Mouse (Mus musculus) heart, embryonic 16.5 days (tissue): Measurements from ENCODE around the gene Tm9sf1. TPM values are rescaled to one million over a fixed set of nuclear protein-coding genes. Genes with fewer than 3 reads are reported as not detected.

ENCODE experiments used
- ATAC-seq: fragments of 200-750 bp; cut with Nextera tagmentation; replicated peaks from 2 replicates; pipeline ENCODE4 v1.8.0; 2017; ENCODE audit warnings: moderate number of reproducible peaks; ENCODE audit not compliant: insufficient read depth, low FRiP score; ENCODE audit errors: extremely low read depth
- H3K27ac ChIP-seq: fragments of 300-500 bp; sonication (generic); 2 replicates; pipeline ENCODE4 v1.5.1; 2014; ENCODE audit warnings: mild to moderate bottlenecking, low read length, control low read depth, moderate library complexity
- H3K27me3 ChIP-seq: fragments of 300-500 bp; sonication (generic); 2 replicates; pipeline ENCODE4 v1.6.1; 2014; ENCODE audit warnings: low read length, mixed read lengths; ENCODE audit not compliant: control insufficient read depth, insufficient read depth
- H3K36me3 ChIP-seq: fragments of 300-500 bp; sonication (generic); 2 replicates; pipeline ENCODE4 v1.6.1; 2014; ENCODE audit not compliant: control insufficient read depth, insufficient read depth
- H3K4me1 ChIP-seq: fragments of 300-500 bp; sonication (generic); 2 replicates; pipeline ENCODE4 v1.6.1; 2014; ENCODE audit warnings: low read length, mixed read lengths; ENCODE audit not compliant: control insufficient read depth, insufficient read depth
- H3K4me2 ChIP-seq: fragments of 300-500 bp; sonication (generic); 2 replicates; pipeline ENCODE4 v1.6.1; 2014; ENCODE audit warnings: low read depth, mild to moderate bottlenecking, control low read depth, low read length
- H3K4me3 ChIP-seq: fragments of 300-500 bp; sonication (generic); 2 replicates; pipeline ENCODE4 v1.5.1; 2014; ENCODE audit warnings: mild to moderate bottlenecking, control low read depth, low read length
- H3K9ac ChIP-seq: fragments of 300-500 bp; sonication (generic); 2 replicates; pipeline ENCODE4 v1.6.1; 2014; ENCODE audit warnings: low read length, control low read depth
- H3K9me3 ChIP-seq: fragments of 300-500 bp; sonication (generic); replicated peaks from 2 replicates; pipeline ENCODE4 v1.6.1; 2016; ENCODE audit warnings: low read length; ENCODE audit not compliant: control insufficient read depth
- WGBS: fragments of 180-500 bp; shearing (Covaris S2); extraction: QIAGEN DNeasy Blood & Tissue Kit; methylation state at CpG from one replicate; pipeline ENCODE4 v1.1.7; 2014; 5-methylcytosine and 5-hydroxymethylcytosine counted together
- polyA plus RNA-seq: library from polyadenylated mRNA; unstranded; fragments of >200 nt; fragmentation: Nextera tagmentation; extraction: Ambion mirVana; gene quantifications from 2 replicates; pipeline ENCODE4 v1.2.1, GENCODE M21; 2015

Gene Tm9sf1
- polyA plus RNA-seq, 1 experiment from 2014 or later: 99.0 TPM

DNA sequence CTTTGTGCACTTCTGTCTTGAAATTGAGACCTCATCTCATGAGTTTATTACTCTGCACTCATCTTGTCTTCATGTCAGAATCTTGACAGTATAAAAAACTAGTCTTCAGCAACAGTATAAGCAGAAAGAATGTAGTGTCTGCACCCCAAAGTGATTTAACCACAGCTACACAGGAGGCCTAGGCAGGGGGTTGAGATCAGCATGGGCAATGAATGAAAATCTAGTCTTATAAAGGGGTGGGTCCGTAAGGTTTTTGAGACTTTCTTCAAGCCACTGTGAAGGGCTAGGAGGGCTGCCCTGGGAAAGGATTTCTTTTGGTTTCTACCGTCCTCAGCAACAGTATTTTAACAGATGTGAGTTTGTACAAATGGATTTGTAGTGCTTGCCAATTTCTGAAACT, 17.0 kb upstream of the Tm9sf1 start:
- ATAC-seq: no peak
- no peaks in the 10 kb centered on the region for H3K9me3 ChIP-seq
- H3K4me2 ChIP-seq: 0 out of 2 replicates have a peak overlapping the region, but pooled peaks have one; percentile 7
- H3K9ac ChIP-seq: no peak overlapping the region
- H3K27me3 ChIP-seq: no peaks in the 10 kb centered on the region
- 45% methylated on average over 2 of the region's 2 CpGs for WGBS
- peaks cover 28% of the 10 kb centered on the region for H3K36me3 ChIP-seq
- no peak overlapping the region for H3K27ac ChIP-seq
- H3K4me3 ChIP-seq: peak overlapping the region; percentile 64
- peaks cover 27% of the 10 kb centered on the region for H3K4me1 ChIP-seq

DNA sequence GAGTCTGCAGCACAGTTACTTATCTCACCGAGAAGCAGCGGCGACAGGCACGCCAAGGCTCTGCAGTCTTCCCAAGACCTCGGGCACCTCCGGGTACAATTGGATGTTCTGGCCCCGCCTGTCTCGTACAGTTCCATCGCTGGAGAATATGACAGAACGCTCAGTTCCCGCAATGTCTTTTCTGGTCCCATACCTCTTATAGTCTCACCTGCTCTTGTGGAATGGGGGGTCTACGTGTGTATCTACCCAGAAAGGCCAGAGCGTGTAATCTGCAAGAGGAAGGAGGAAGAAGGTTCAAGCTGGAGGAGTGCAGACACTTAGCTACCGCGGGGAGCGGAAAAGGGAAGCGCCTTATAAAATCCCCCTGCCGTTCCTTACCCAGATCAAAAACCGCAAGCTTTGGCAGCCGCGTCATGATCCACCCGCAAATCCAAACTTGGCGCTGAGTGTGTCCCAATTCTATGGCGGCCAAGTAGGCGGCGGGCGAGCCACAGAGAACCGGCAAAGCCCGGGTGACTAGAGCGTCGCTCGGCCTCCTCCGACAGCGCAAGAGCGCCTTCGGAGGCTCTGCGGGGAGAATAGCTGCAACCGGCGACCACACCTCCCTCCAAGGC, 16.5 kb upstream of the Tm9sf1 start, which contains the start of gene Mdp1:
TSS of gene Mdp1 (minus strand) at position 549 of the 614 bp plus-strand sequence.
- peaks cover 27% of the 10 kb centered on the region for H3K4me1 ChIP-seq

DNA sequence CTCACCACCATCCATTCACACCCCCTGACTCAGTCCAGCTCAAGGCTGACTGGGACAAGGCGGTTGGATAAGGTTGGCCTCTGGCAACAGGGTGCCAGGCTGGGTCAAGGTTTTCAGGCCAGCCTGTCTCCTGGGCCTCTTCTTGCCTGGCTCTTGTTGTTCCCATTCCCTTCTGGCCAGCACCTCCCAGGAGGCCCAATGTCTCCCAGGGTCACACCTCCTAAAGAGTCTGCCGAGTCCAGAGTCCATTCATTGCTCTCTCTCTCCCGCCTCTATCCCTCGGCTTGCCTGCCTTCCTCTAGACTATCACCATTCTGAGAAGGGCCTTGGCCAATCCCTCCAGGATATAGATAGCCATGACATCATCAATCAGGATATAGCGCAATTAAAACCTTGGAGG, 14.4 kb upstream of the Tm9sf1 start:
- WGBS: 78% methylated on average over 5 of the region's 5 CpGs
- ATAC-seq: no peak

More for the DNA sequence above, 16.5 kb upstream of the Tm9sf1 start, which contains the start of gene Mdp1:
- H3K27me3 ChIP-seq: no peaks in the 10 kb centered on the region
- no peaks in the 10 kb centered on the region for H3K9me3 ChIP-seq
- WGBS: under 1% methylated on average over 39 of the region's 39 CpGs
- ATAC-seq: peak; percentile 88
- H3K36me3 ChIP-seq: peaks cover 28% of the 10 kb centered on the region
- H3K9ac ChIP-seq: peak within 1 kb of the TSS; percentile 86
- peak within 1 kb of the TSS; percentile 64 for H3K4me3 ChIP-seq
- H3K27ac ChIP-seq: peak within 1 kb of the TSS; percentile 73
- H3K4me2 ChIP-seq: peak within 1 kb of the TSS; percentile 77

DNA sequence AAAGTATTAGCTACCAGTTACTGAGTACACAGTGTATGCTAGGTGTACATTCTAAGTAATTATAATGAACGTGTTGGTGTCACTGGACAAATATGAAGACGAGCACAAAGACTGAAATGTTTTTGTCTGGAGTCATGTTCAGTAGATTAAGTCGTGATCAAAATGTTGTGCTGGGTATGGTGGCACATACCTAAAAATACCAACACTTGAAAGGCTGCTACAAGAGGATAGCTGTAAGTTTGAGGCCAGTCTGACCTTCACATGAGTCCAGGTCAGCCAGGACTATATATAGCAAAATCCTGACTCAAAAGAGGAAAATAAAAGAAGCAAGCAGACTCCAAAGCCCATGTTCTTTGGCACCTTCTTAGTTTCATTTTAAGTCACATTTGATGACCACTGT, 13.3 kb upstream of the Tm9sf1 start:
- Histone ChIP-seq H3K4me1 (peaks cover 27% of the 10 kb centered on the region), H3K9ac (no peak overlapping the region; the same call in 1 of the 2 replicates), H3K27me3 (no peaks in the 10 kb centered on the region), H3K4me2 (peak overlapping the region; percentile 13; the same call in 1 of the 2 replicates), H3K9me3 (no peaks in the 10 kb centered on the region), H3K36me3 (peaks cover 16% of the 10 kb centered on the region), H3K27ac (peak overlapping the region; percentile 89), H3K4me3 (no peak overlapping the region)
- WGBS: 52% methylated on average over 3 of the region's 3 CpGs
- peak; percentile 77 for ATAC-seq

More for the DNA sequence above, 14.4 kb upstream of the Tm9sf1 start:
- Histone ChIP-seq H3K27ac (peak overlapping the region; percentile 89), H3K4me3 (no peak overlapping the region), H3K9me3 (no peaks in the 10 kb centered on the region), H3K4me1 (peaks cover 27% of the 10 kb centered on the region), H3K27me3 (no peaks in the 10 kb centered on the region), H3K36me3 (peaks cover 21% of the 10 kb centered on the region), H3K9ac (no peak overlapping the region), H3K4me2 (no peak overlapping the region)

DNA sequence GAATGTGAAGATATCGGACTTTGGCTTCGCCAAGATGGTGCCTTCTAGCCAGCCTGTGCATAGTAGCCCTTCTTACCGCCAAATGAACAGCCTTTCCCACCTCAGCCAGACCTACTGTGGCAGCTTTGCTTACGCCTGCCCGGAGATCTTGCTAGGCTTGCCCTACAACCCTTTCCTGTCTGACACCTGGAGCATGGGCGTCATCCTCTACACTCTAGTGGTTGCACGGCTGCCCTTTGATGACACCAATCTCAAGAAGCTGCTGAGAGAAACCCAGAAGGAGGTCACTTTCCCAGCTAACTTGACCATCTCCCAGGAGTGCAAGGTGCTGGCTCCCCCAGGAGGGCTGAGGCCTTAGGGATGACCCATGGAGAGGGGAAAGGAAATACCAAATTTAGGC, 7.9 kb upstream of the Tm9sf1 start:
- Histone ChIP-seq H3K36me3 (no peaks in the 10 kb centered on the region), H3K4me2 (no peak overlapping the region), H3K27me3 (no peaks in the 10 kb centered on the region), H3K9me3 (no peaks in the 10 kb centered on the region), H3K27ac (no peak overlapping the region), H3K4me1 (no peaks in the 10 kb centered on the region), H3K9ac (no peak overlapping the region), H3K4me3 (no peak overlapping the region)
- no peak for ATAC-seq
- WGBS: 79% methylated on average over 7 of the region's 7 CpGs

DNA sequence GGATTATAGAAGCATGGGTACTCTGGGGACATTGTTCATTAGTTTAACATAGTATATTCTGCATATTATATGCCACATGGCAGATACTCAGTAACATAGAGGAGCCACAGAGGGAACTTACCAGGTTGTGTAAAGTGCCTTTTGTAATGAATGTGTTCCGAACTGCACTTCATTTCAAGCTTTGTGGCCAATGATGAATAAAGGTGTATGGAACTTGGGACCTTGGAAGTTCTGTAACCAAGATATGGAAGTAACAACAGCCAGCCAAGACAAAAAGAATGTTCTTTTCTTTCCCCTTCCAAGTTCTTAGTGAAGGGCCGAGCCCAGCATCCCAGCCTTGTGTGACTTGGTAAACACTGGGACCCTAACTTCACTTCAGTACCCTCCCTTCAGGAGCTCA, 6.3 kb upstream of the Tm9sf1 start, which contains the start of gene Tssk4:
TSS of gene Tssk4 (plus strand) at position 301 of the 400 bp plus-strand sequence.
- Histone ChIP-seq H3K27me3 (no peaks in the 10 kb centered on the region), H3K36me3 (peaks cover 3% of the 10 kb centered on the region; the same call in 1 of the 2 replicates), H3K9me3 (no peaks in the 10 kb centered on the region), H3K9ac (no peak within 1 kb of the TSS), H3K4me3 (no peak within 1 kb of the TSS), H3K4me1 (peaks cover 7% of the 10 kb centered on the region), H3K4me2 (no peak within 1 kb of the TSS), H3K27ac (no peak within 1 kb of the TSS)
- 88% methylated on average over 2 of the region's 2 CpGs for WGBS
- ATAC-seq: no peak

DNA sequence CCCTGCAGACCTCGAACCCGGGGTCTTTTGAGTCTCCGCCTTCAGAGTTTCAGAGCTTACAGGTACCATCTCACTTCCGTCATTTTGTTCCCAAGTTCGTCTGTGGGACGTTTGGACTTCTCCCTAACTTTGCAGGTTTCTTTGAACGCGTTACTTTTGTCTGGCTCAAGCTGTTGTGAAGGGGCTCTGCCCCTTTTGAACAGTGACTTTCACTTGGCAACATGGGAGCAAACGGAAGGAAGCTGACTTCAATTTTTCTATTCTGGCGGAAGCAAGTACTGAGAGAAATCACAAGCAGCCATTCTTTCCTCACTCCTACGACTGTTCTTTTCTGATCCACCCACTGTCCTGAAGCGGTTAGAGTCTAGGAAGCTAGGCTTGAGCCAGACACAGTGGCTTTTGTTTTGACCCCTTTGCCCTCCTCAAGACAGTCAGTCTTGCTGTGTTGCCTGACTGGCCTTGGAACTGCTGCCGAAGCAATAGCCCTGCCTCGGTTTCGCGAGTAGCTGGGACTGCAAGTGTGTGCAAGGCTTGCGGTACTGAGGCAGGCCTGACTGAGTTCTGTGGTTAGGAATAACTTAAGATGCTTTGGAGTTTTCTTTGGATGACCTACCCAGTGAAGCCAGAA, 769 bp upstream of the Tm9sf1 start:
- H3K4me2 ChIP-seq: peak overlapping the region; percentile 82

DNA sequence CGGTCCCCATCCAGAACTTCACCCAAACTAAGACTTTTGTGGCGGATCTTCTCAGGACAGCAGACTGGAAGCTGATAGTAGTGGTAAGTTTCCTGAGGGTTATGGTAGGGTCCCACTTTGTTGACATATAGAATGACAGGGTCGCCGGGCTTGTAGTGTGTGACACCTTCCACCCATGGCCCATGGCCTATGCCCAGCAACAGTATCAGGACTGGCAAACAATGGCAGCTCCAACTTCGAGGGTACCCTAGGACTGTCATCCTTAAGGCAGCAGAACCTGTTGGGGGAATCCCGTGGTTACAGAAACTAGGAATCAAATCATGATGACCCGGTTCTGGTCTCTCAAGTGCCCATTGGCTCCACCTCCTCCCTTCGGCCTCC, 937 bp downstream of the Tm9sf1 start:
- peak overlapping the region; percentile 82 for H3K4me2 ChIP-seq
- peaks cover 34% of the 10 kb centered on the region for H3K36me3 ChIP-seq

More for the DNA sequence above, 769 bp upstream of the Tm9sf1 start:
- peak overlapping the region; percentile 98 for H3K9ac ChIP-seq
- peaks cover 23% of the 10 kb centered on the region for H3K36me3 ChIP-seq
- ATAC-seq: no peak
- 15% methylated on average over 17 of the region's 17 CpGs for WGBS
- peaks cover 19% of the 10 kb centered on the region for H3K4me1 ChIP-seq
- H3K9me3 ChIP-seq: no peaks in the 10 kb centered on the region
- peak overlapping the region; percentile 97 for H3K27ac ChIP-seq
- H3K4me3 ChIP-seq: peak overlapping the region; percentile 96
- no peaks in the 10 kb centered on the region for H3K27me3 ChIP-seq

DNA sequence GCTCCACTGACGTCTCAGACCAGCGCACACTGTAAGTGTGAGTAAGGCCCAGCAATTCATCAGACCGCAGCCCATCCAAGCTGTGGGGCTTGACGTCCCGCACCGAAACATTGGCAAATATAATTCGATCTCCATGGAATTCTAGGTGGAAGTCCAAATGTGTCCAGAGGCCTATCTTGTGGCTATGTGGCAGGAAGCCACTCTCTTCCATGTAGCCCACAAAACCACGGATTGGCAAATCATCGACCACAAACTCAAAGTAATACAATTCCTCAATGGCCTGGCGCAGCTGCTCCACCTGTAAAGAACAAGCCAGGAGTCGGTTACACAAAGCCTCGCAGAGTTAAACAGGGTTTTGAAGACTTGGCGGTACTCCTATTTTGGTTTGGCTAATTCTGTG, 2.3 kb downstream of the Tm9sf1 start:
- Histone ChIP-seq H3K9ac (no peak overlapping the region), H3K4me1 (peaks cover 19% of the 10 kb centered on the region), H3K4me2 (no peak overlapping the region), H3K4me3 (no peak overlapping the region), H3K27me3 (no peaks in the 10 kb centered on the region), H3K27ac (no peak overlapping the region), H3K9me3 (no peaks in the 10 kb centered on the region), H3K36me3 (peaks cover 44% of the 10 kb centered on the region)
- 93% methylated on average over 13 of the region's 13 CpGs for WGBS
- ATAC-seq: no peak

More for the DNA sequence above, 937 bp downstream of the Tm9sf1 start:
- Histone ChIP-seq H3K27ac (peak overlapping the region; percentile 97), H3K4me3 (peak overlapping the region; percentile 96), H3K27me3 (no peaks in the 10 kb centered on the region), H3K9ac (peak overlapping the region; percentile 98), H3K4me1 (peaks cover 19% of the 10 kb centered on the region), H3K9me3 (no peaks in the 10 kb centered on the region)
- peak; percentile 15 for ATAC-seq
- whole genome bisulfite sequencing: 17% methylated on average over 8 of the region's 8 CpGs
